Comparison of ENCODE assay signal across 12 mouse cellular contexts in genomic region chr5:115434853-115435754, GRCm38 (mm10). TPM values are rescaled to one million over a fixed set of nuclear protein-coding genes. Genes with fewer than 3 reads are reported as not detected.
DNase-seq lines count a peak whose midpoint lies in the region; ATAC-seq and TF ChIP-seq lines count a peak whose summit lies in the region.
"Had no signal": no experiment of that assay in that cellular context is flagged by ENCODE, and none has a peak within 500 bp of the region (broad histone marks: within the 10 kb centered on the region; RNA-seq: fewer than 3 reads in every experiment).

No protein-coding gene starts in this region.

- peaks cover 74% of the 10 kb centered on the region for H3K4me1 ChIP-seq in kidney, embryonic 16.5 days (ENCODE audit: insufficient read depth, low read length)
- peaks cover 87% of the 10 kb centered on the region for H3K4me1 ChIP-seq in forebrain, embryonic 15.5 days
- peaks cover 58% of the 10 kb centered on the region for H3K4me1 ChIP-seq in limb, embryonic 14.5 days (ENCODE audit: control insufficient read depth, insufficient read depth, low read length)
- peaks cover 47% of the 10 kb centered on the region for H3K4me1 ChIP-seq in stomach, embryonic 14.5 days (ENCODE audit: control insufficient read depth, insufficient read depth, low read length)

- H3K36me3 ChIP-seq in kidney, embryonic 16.5 days (ENCODE audit: insufficient read depth, low read length), result 0 out of 2 replicates have a peak, but pooled peaks cover 4% of the 10 kb centered on the region
- peaks cover 15% of the 10 kb centered on the region for H3K36me3 ChIP-seq in forebrain, embryonic 15.5 days
- peaks cover 40% of the 10 kb centered on the region for H3K36me3 ChIP-seq in limb, embryonic 14.5 days (ENCODE audit: control insufficient read depth, insufficient read depth, low read length)
- peaks cover 10% of the 10 kb centered on the region for H3K36me3 ChIP-seq in stomach, embryonic 14.5 days (ENCODE audit: control insufficient read depth, insufficient read depth, low read length)

- intact Hi-C loops in gastrocnemius, postnatal 36 days (cut with DNase I), result no loop called here

- H3K9me3 ChIP-seq in kidney, embryonic 16.5 days (ENCODE audit: low read length), result no peaks in the 10 kb centered on the region
- no peaks in the 10 kb centered on the region for H3K9me3 ChIP-seq in forebrain, embryonic 15.5 days
- H3K9me3 ChIP-seq in limb, embryonic 14.5 days (ENCODE audit: control insufficient read depth, low read length), result no peaks in the 10 kb centered on the region
- H3K9me3 ChIP-seq in stomach, embryonic 14.5 days (ENCODE audit: control insufficient read depth, low read depth, low read length), result no peaks in the 10 kb centered on the region

- TF ChIP-seq POLR2A in limb, embryonic 14.5 days (IDR thresholded peaks at IDR 0.05; ENCODE audit: borderline replicate concordance, extremely low read depth, insufficient read depth, insufficient read length), result no peak

- H3K4me2 ChIP-seq in kidney, embryonic 16.5 days (replicated peaks; ENCODE audit: low read depth, low read length), result no peak overlapping the region
- H3K4me2 ChIP-seq in forebrain, embryonic 15.5 days (replicated peaks), result peak overlapping the region; percentile 92
- H3K4me2 ChIP-seq in limb, embryonic 14.5 days (replicated peaks; ENCODE audit: low read depth, low read length, severe bottlenecking), result no peak overlapping the region
- H3K4me2 ChIP-seq in stomach, embryonic 14.5 days (replicated peaks; ENCODE audit: low read depth, low read length), result no peak overlapping the region

- peak overlapping the region; percentile 76; the same call in 1 of the 2 replicates for H3K9ac ChIP-seq in kidney, embryonic 16.5 days (replicated peaks; ENCODE audit: low read length)
- H3K9ac ChIP-seq in forebrain, embryonic 15.5 days (replicated peaks), result peak overlapping the region; percentile 72
- H3K9ac ChIP-seq in limb, embryonic 14.5 days (ENCODE audit: low read depth, low read length, severe bottlenecking), result peak overlapping the region; percentile 12; the same call in 1 of the 2 replicates
- no peak overlapping the region for H3K9ac ChIP-seq in stomach, embryonic 14.5 days (replicated peaks; ENCODE audit: low read depth, low read length)

- ATAC-seq in kidney, embryonic 16.5 days (ENCODE audit: low FRiP score, low TSS enrichment), result no peak
- no peak for ATAC-seq in forebrain, embryonic 15.5 days (replicated peaks)
- no peak for ATAC-seq in limb, embryonic 14.5 days (ENCODE audit: low FRiP score, low read depth)
- no peak for ATAC-seq in stomach, embryonic 14.5 days (ENCODE audit: insufficient number of reproducible peaks, insufficient read depth, low FRiP score, low read depth)

- H3K27me3 ChIP-seq in kidney, embryonic 16.5 days (ENCODE audit: insufficient read depth, low read length), result no peaks in the 10 kb centered on the region
- no peaks in the 10 kb centered on the region for H3K27me3 ChIP-seq in forebrain, embryonic 15.5 days
- H3K27me3 ChIP-seq in limb, embryonic 14.5 days (ENCODE audit: control insufficient read depth, insufficient read depth, low read length), result no peaks in the 10 kb centered on the region
- H3K27me3 ChIP-seq in stomach, embryonic 14.5 days (ENCODE audit: control insufficient read depth, insufficient read depth, low read length), result no peaks in the 10 kb centered on the region

- H3K4me3 ChIP-seq in kidney, embryonic 16.5 days (ENCODE audit: low read length), result no peak overlapping the region
- H3K4me3 ChIP-seq in forebrain, embryonic 15.5 days, result peak overlapping the region; percentile 37
- no peak overlapping the region for H3K4me3 ChIP-seq in limb, embryonic 14.5 days (replicated peaks; ENCODE audit: low read length)
- H3K4me3 ChIP-seq in stomach, embryonic 14.5 days (ENCODE audit: low read depth, low read length), result no peak overlapping the region

- WGBS in kidney, embryonic 16.5 days, result 46% methylated on average over 15 of the region's 15 CpGs
- WGBS in forebrain, embryonic 15.5 days, result 4% methylated on average over 15 of the region's 15 CpGs
- WGBS in limb, embryonic 14.5 days, result 36% methylated on average over 15 of the region's 15 CpGs
- WGBS in stomach, embryonic 14.5 days, result 56% methylated on average over 15 of the region's 15 CpGs

- no peak for DNase-seq in kidney, adult 18-20 months
- DNase-seq in limb, embryonic 14.5 days (ENCODE audit: low spot score), result no peak
- no peak for DNase-seq in gastrocnemius, postnatal 36 days
- no peak for DNase-seq in layer of hippocampus, adult 18-20 months (ENCODE audit: low spot score in 2 of 2)
- DNase-seq in gastrocnemius, postnatal 10 days, result no peak
- DNase-seq: adrenal gland, postnatal 25 days had no signal

- 0 out of 2 replicates have a peak overlapping the region, but pooled peaks have one; percentile 91 for H3K27ac ChIP-seq in kidney, embryonic 16.5 days (ENCODE audit: low read length)
- peak overlapping the region; percentile 100 for H3K27ac ChIP-seq in forebrain, embryonic 15.5 days (replicated peaks)
- peak overlapping the region; percentile 33; the same call in 1 of the 2 replicates for H3K27ac ChIP-seq in limb, embryonic 14.5 days (replicated peaks; ENCODE audit: low read depth, low read length)
- H3K27ac ChIP-seq in stomach, embryonic 14.5 days (ENCODE audit: low read length), result peak overlapping the region; percentile 96

RNA-seq across cellular contexts. Expression of gene Msi1, which starts 5.7 kb away (rescaled TPM):
- 12.1 and 14.1 TPM in 2 replicates for polyA plus RNA-seq in kidney, embryonic 16.5 days (2015; fragmentation: Nextera tagmentation; extraction: Ambion mirVana)
- 70.0 and 75.8 TPM in 2 replicates for polyA plus RNA-seq in forebrain, embryonic 15.5 days (2015; fragmentation: Nextera tagmentation; extraction: Ambion mirVana)
- 40.6 and 51.6 TPM in 2 replicates for polyA plus RNA-seq in limb, embryonic 14.5 days (2012; rRNA removed)
- 15.5 and 18.0 TPM in 2 replicates for polyA plus RNA-seq in limb, embryonic 14.5 days (2014; fragmentation: Nextera tagmentation; extraction: Ambion mirVana)
- polyA plus RNA-seq in stomach, embryonic 14.5 days (2014; fragmentation: Nextera tagmentation; extraction: Ambion mirVana), result 15.7 and 17.2 TPM in 2 replicates
- under 1 TPM; 0.36 to 0.49 TPM for total RNA-seq in gastrocnemius, postnatal 36 days (2021)
- 10 to 100 TPM; 50.7 to 53.3 TPM for total RNA-seq in layer of hippocampus, adult 18-20 months (2021)
- total RNA-seq in gastrocnemius, postnatal 10 days (2021), result 1 to 10 TPM; 2.6 to 6.1 TPM
- total RNA-seq: monocyte, adult 5-6 weeks had no signal

RNA-seq across cellular contexts. Expression of gene Pla2g1b, which starts 31.0 kb away (rescaled TPM):
- 0.94 and 2.1 TPM in 2 replicates for polyA plus RNA-seq in kidney, embryonic 16.5 days (2015; fragmentation: Nextera tagmentation; extraction: Ambion mirVana)
- polyA plus RNA-seq in forebrain, embryonic 15.5 days (2015; fragmentation: Nextera tagmentation; extraction: Ambion mirVana), result not detected in 2 replicates
- polyA plus RNA-seq in limb, embryonic 14.5 days (2012; rRNA removed), result not detected in 2 replicates
- not detected in 2 replicates for polyA plus RNA-seq in limb, embryonic 14.5 days (2014; fragmentation: Nextera tagmentation; extraction: Ambion mirVana)
- 16.7 and 20.2 TPM in 2 replicates for polyA plus RNA-seq in stomach, embryonic 14.5 days (2014; fragmentation: Nextera tagmentation; extraction: Ambion mirVana)
- not detected for total RNA-seq in gastrocnemius, postnatal 36 days (2021)
- not detected for total RNA-seq in layer of hippocampus, adult 18-20 months (2021)
- total RNA-seq in gastrocnemius, postnatal 10 days (2021), result not detected
- total RNA-seq: adrenal gland, postnatal 25 days; left cerebral cortex, adult 8-10 months; monocyte, adult 5-6 weeks had no signal
- polyA plus RNA-seq: heart, embryonic 14.5 days had no signal

RNA-seq across cellular contexts. Expression of gene Sirt4, which starts 49.4 kb away (rescaled TPM):
- 27.3 and 27.5 TPM in 2 replicates for polyA plus RNA-seq in kidney, embryonic 16.5 days (2015; fragmentation: Nextera tagmentation; extraction: Ambion mirVana)
- 34.0 and 34.2 TPM in 2 replicates for polyA plus RNA-seq in forebrain, embryonic 15.5 days (2015; fragmentation: Nextera tagmentation; extraction: Ambion mirVana)
- 69.2 and 82.4 TPM in 2 replicates for polyA plus RNA-seq in limb, embryonic 14.5 days (2012; rRNA removed)
- 20.4 and 24.1 TPM in 2 replicates for polyA plus RNA-seq in limb, embryonic 14.5 days (2014; fragmentation: Nextera tagmentation; extraction: Ambion mirVana)
- polyA plus RNA-seq in stomach, embryonic 14.5 days (2014; fragmentation: Nextera tagmentation; extraction: Ambion mirVana), result 20.9 and 23.5 TPM in 2 replicates
- 10 to 100 TPM; 11.2 to 12.2 TPM for total RNA-seq in gastrocnemius, postnatal 36 days (2021)
- 10 to 100 TPM; 27.9 to 35.7 TPM for total RNA-seq in layer of hippocampus, adult 18-20 months (2021)
- 10 to 100 TPM; 12.7 to 16.6 TPM for total RNA-seq in gastrocnemius, postnatal 10 days (2021)

Comparison
In these comparisons a context has a peak if more than half of its experiments do, and no peak if none do; other contexts are left out.
1. H3K27ac ChIP-seq: peak in every context shown above with its lines; median percentile 100 in forebrain, embryonic 15.5 days; 96 in stomach, embryonic 14.5 days; 91 in kidney, embryonic 16.5 days; 33 in limb, embryonic 14.5 days.